Mouse (Mus musculus) embryonic stem cell, embryonic (primary cell): Measurements from ENCODE around the gene Ccdc34.

ENCODE experiments used
- CTCF ChIA-PET, 4 experiments: fragments of 300-600 bp in 2 of 4; fragments of 350-600 bp in 2 of 4; sonication (Branson Sonifier 250); formaldehyde crosslinking; loops; one replicate each; lab custom pipeline; 2022; ENCODE audit warnings: inconsistent platforms in 2 of 4; lab: Charles Lee
- POLR2A ChIA-PET, 4 experiments: fragments of 300-600 bp in 2 of 4; fragments of 350-600 bp in 2 of 4; sonication (Branson Sonifier 250); formaldehyde crosslinking; loops; one replicate each; lab custom pipeline; 2022; ENCODE audit warnings: antibody characterized with exemption in 4 of 4, inconsistent platforms in 1 of 4; lab: Charles Lee

Ccdc34 gene

GRCm38 (mm10) chr2:110017616-110018505 lies at the start of gene Ccdc34:
Gene Ccdc34, plus strand, starts transcription at chr2:110017817.
- CTCF ChIA-PET, result interaction anchor here (0.6 to 1.8 kb wide), 5 partner anchors 54 to 189 kb away, joined by 3 to 8 read pairs (median 4); no protein-coding TSS in a partner anchor
- POLR2A ChIA-PET, result interaction anchor here (0.6 to 4.2 kb wide), 34 partner anchors 9 to 185 kb away, joined by 3 to 33 read pairs (median 3); partner anchors contain the start of genes Lgr4 (in 4 of the 4) and Lin7c (in 1 of the 4)

- POLR2A ChIA-PET, result interaction anchor here in 2 of 4 experiments (1.5 to 1.9 kb wide), 3 partner anchors 8 to 26 kb away, joined by 3 to 5 read pairs (median 4); no protein-coding TSS in a partner anchor
- CTCF ChIA-PET, result no interaction called here
These were observed 48.2 kb upstream of the Ccdc34 start for GRCm38 (mm10) chr2:109969381-109969780.

- CTCF ChIA-PET, result no interaction called here
- POLR2A ChIA-PET, result interaction anchor here in 3 of 4 experiments (0.5 to 1.9 kb wide), 7 partner anchors 9 to 432 kb away, joined by 3 to 10 read pairs (median 4); partner anchors contain the start of gene Lgr4 (in 1 of the 3)
These were observed 47.6 kb upstream of the Ccdc34 start for GRCm38 (mm10) chr2:109969926-109970532.

GRCm38 (mm10) chr2:109970744-109971410 lies 46.7 kb upstream of the Ccdc34 start:
- ChIA-PET POLR2A (interaction anchor here in 2 of 4 experiments (0.5 to 2.3 kb wide), 7 partner anchors 9 to 54 kb away, joined by 3 to 7 read pairs (median 4); partner anchors contain the start of gene Lgr4 (in 2 of the 2)), CTCF (no interaction called here)

GRCm38 (mm10) chr2:109972310-109972709 lies 45.3 kb upstream of the Ccdc34 start:
- POLR2A ChIA-PET, result interaction anchor here in 1 of 4 experiments (1.9 to 2.3 kb wide), 2 partner anchors 52 to 55 kb away, joined by 6 to 7 read pairs; partner anchors contain the start of gene Lgr4
- CTCF ChIA-PET, result no interaction called here

- ChIA-PET CTCF (no interaction called here), POLR2A (interaction anchor here in 2 of 4 experiments (0.6 to 2.7 kb wide), 6 partner anchors 9 to 70 kb away, joined by 3 to 9 read pairs (median 6); partner anchors contain the start of gene Lgr4 (in 1 of the 2))
These were observed 44.7 kb upstream of the Ccdc34 start for GRCm38 (mm10) chr2:109972922-109973321.

- POLR2A ChIA-PET, result interaction anchor here in 1 of 4 experiments (1.3 to 2.7 kb wide), 2 partner anchors 10 to 12 kb away, joined by 4 to 9 read pairs; no protein-coding TSS in a partner anchor
- CTCF ChIA-PET, result no interaction called here
These were observed 42.8 kb upstream of the Ccdc34 start for GRCm38 (mm10) chr2:109974807-109975206.

GRCm38 (mm10) chr2:109976181-109976580 lies 41.4 kb upstream of the Ccdc34 start:
- CTCF ChIA-PET, result no interaction called here
- POLR2A ChIA-PET, result interaction anchor here in 1 of 4 experiments (1.4 kb wide), 1 partner anchor 9 kb away, joined by 4 read pairs; no protein-coding TSS in a partner anchor

GRCm38 (mm10) chr2:109977322-109977721 lies 40.3 kb upstream of the Ccdc34 start:
- CTCF ChIA-PET, result no interaction called here
- POLR2A ChIA-PET, result interaction anchor here in 1 of 4 experiments (1.4 to 2.6 kb wide), 4 partner anchors 9 to 60 kb away, joined by 3 to 8 read pairs (median 7); partner anchors contain the start of gene Lgr4

- ChIA-PET CTCF (no interaction called here), POLR2A (interaction anchor here in 2 of 4 experiments (0.5 to 2.6 kb wide), 4 partner anchors 12 to 158 kb away, joined by 3 to 8 read pairs (median 3); no protein-coding TSS in a partner anchor)
These were observed 38.4 kb upstream of the Ccdc34 start for GRCm38 (mm10) chr2:109979209-109979608.

- ChIA-PET CTCF (no interaction called here), POLR2A (interaction anchor here in 3 of 4 experiments (0.6 to 1.5 kb wide), 6 partner anchors 9 to 683 kb away, joined by 3 to 5 read pairs (median 4); partner anchors contain the start of gene Ccdc34 (in 1 of the 3))
These were observed 34.2 kb upstream of the Ccdc34 start for GRCm38 (mm10) chr2:109983435-109983834.

- CTCF ChIA-PET, result interaction anchor here in 1 of 4 experiments (0.6 kb wide), 1 partner anchor 80 kb away, joined by 3 read pairs; no protein-coding TSS in a partner anchor
- POLR2A ChIA-PET, result interaction anchor here in 2 of 4 experiments (0.8 to 2.2 kb wide), 8 partner anchors 10 to 94 kb away, joined by 3 to 7 read pairs (median 3); partner anchors contain the start of genes Lgr4 (in 2 of the 2), Ccdc34 (in 1 of the 2) and Lin7c (in 1 of the 2)
These were observed 32.7 kb upstream of the Ccdc34 start for GRCm38 (mm10) chr2:109984930-109985329.

- POLR2A ChIA-PET, result interaction anchor here in 2 of 4 experiments (0.6 to 2.6 kb wide), 11 partner anchors 8 to 95 kb away, joined by 3 to 9 read pairs (median 3); partner anchors contain the start of genes Lgr4 (in 2 of the 2), Ccdc34 (in 1 of the 2) and Lin7c (in 1 of the 2)
These were observed 32.1 kb upstream of the Ccdc34 start for GRCm38 (mm10) chr2:109985560-109985959.

GRCm38 (mm10) chr2:109986036-109986785 lies 31.4 kb upstream of the Ccdc34 start:
- CTCF ChIA-PET, result no interaction called here
- POLR2A ChIA-PET, result interaction anchor here in 2 of 4 experiments (0.6 to 2.6 kb wide), 9 partner anchors 9 to 73 kb away, joined by 3 to 9 read pairs (median 3); partner anchors contain the start of genes Ccdc34 (in 1 of the 2) and Lgr4 (in 1 of the 2)

More at GRCm38 (mm10) chr2:109985560-109985959, 32.1 kb upstream of the Ccdc34 start:
- CTCF ChIA-PET, result no interaction called here

- POLR2A ChIA-PET, result interaction anchor here in 2 of 4 experiments (0.8 to 2.6 kb wide), 6 partner anchors 10 to 75 kb away, joined by 3 to 9 read pairs (median 6); partner anchors contain the start of genes Ccdc34 (in 1 of the 2) and Lgr4 (in 1 of the 2)
- CTCF ChIA-PET, result no interaction called here
These were observed 29.7 kb upstream of the Ccdc34 start for GRCm38 (mm10) chr2:109987946-109988345.

- POLR2A ChIA-PET, result interaction anchor here in 1 of 4 experiments (1.3 kb wide), 1 partner anchor 24 kb away, joined by 4 read pairs; no protein-coding TSS in a partner anchor
- CTCF ChIA-PET, result interaction anchor here in 1 of 4 experiments (0.6 kb wide), 1 partner anchor 603 kb away, joined by 3 read pairs; no protein-coding TSS in a partner anchor
These were observed 28.4 kb upstream of the Ccdc34 start for GRCm38 (mm10) chr2:109989196-109989595.
